Mouse (Mus musculus): Measurements from ENCODE around the gene Tmem176b.
A peak's percentile ranks its signal among the peaks of the same experiment; 100 is the strongest.
"Not testable (repeated sequence)": the region's sequence is repeated elsewhere in the genome, so short reads cannot be mapped to it uniquely, and the experiment has no call there.

Gene Tmem176b

GRCm38 (mm10) chr6:48842111-48842842, 981 bp upstream of the Tmem176b start:
- peak; percentile 28 to 44 for DNase-seq (ENCODE audit: low spot score in 2 of 2)

- DNase-seq (ENCODE audit: low spot score in 2 of 2): peak; percentile 35 to 38
These were observed 826 bp downstream of the Tmem176b start, which contains the start of gene Tmem176a for GRCm38 (mm10) chr6:48840371-48840969. TSS of gene Tmem176a (plus strand) at chr6:48840919.

GRCm38 (mm10) chr6:48838321-48839080, 2.8 kb downstream of the Tmem176b start:
- no peak for DNase-seq (ENCODE audit: low spot score in 2 of 2)

GRCm38 (mm10) chr6:48837516-48837915, 3.8 kb downstream of the Tmem176b start:
- DNase-seq (ENCODE audit: low spot score in 2 of 2): no peak

- no peak for DNase-seq (ENCODE audit: low spot score in 2 of 2)
These were observed 5.2 kb downstream of the Tmem176b start for GRCm38 (mm10) chr6:48836146-48836545.

GRCm38 (mm10) chr6:48835241-48835640, 6.1 kb downstream of the Tmem176b start:
- no peak for DNase-seq (ENCODE audit: low spot score in 2 of 2)

- no peak for DNase-seq (ENCODE audit: low spot score in 2 of 2)
These were observed 7.8 kb downstream of the Tmem176b start for GRCm38 (mm10) chr6:48833515-48833914.

- no peak for DNase-seq (ENCODE audit: low spot score in 2 of 2)
These were observed 8.9 kb downstream of the Tmem176b start for GRCm38 (mm10) chr6:48832426-48832825.

- no peak for DNase-seq (ENCODE audit: low spot score in 2 of 2)
These were observed 10.2 kb downstream of the Tmem176b start for GRCm38 (mm10) chr6:48831141-48831540.

- DNase-seq (ENCODE audit: low spot score in 2 of 2): no peak
These were observed 11.1 kb downstream of the Tmem176b start for GRCm38 (mm10) chr6:48830241-48830640.

GRCm38 (mm10) chr6:48829651-48830050, 11.6 kb downstream of the Tmem176b start:
- no peak for DNase-seq (ENCODE audit: low spot score in 2 of 2)

- DNase-seq (ENCODE audit: low spot score in 2 of 2): no peak
These were observed 12.3 kb downstream of the Tmem176b start for GRCm38 (mm10) chr6:48828976-48829375.

GRCm38 (mm10) chr6:48825016-48825415, 16.3 kb downstream of the Tmem176b start:
- no peak for DNase-seq (ENCODE audit: low spot score in 2 of 2)

- DNase-seq (ENCODE audit: low spot score in 2 of 2): not testable (repeated sequence)
These were observed 19.1 kb downstream of the Tmem176b start for GRCm38 (mm10) chr6:48821991-48822785.

- peak; percentile 50 to 67 for DNase-seq (ENCODE audit: low spot score in 2 of 2)
These were observed 23.5 kb downstream of the Tmem176b start for GRCm38 (mm10) chr6:48817815-48818214.

GRCm38 (mm10) chr6:48815013-48815412, 26.3 kb downstream of the Tmem176b start:
- DNase-seq (ENCODE audit: low spot score in 2 of 2): no peak

- DNase-seq (ENCODE audit: low spot score in 2 of 2): no peak
These were observed 31.6 kb downstream of the Tmem176b start for GRCm38 (mm10) chr6:48809494-48810219.

GRCm38 (mm10) chr6:48806746-48807145, 34.5 kb downstream of the Tmem176b start:
- DNase-seq (ENCODE audit: low spot score in 2 of 2): no peak

GRCm38 (mm10) chr6:48804346-48804745, 37.0 kb downstream of the Tmem176b start:
- no peak for DNase-seq (ENCODE audit: low spot score in 2 of 2)

- no peak for DNase-seq (ENCODE audit: low spot score in 2 of 2)
These were observed 37.8 kb downstream of the Tmem176b start for GRCm38 (mm10) chr6:48803406-48804051.

Measured in urinary bladder, postnatal 36 days (tissue).